Mouse (Mus musculus) ovary, postnatal 10 days (tissue): ENCODE measurements around the gene Olfr987.
"Not testable (repeated sequence)": the region's sequence is repeated elsewhere in the genome, so short reads cannot be mapped to it uniquely, and the experiment has no call there.

Experiments
- DNase-seq: peaks from one replicate; pipeline ENCODE4 v3.0.0; 2022; ENCODE audit warnings: low spot score

Olfr987 gene

GRCm38 (mm10) chr2:85339215-85339614, at the start of gene Olfr987:
Gene Olfr987 (minus strand): TSS chr2:85339315.
- DNase-seq, result not testable (repeated sequence)

GRCm38 (mm10) chr2:85363127-85363526, 24.0 kb upstream of the Olfr987 start, which contains the start of gene Olfr988:
Gene Olfr988 (minus strand): TSS chr2:85363227.
- not testable (repeated sequence) for DNase-seq

- no peak for DNase-seq
These were observed 857 bp upstream of the Olfr987 start for GRCm38 (mm10) chr2:85339972-85340371.

- no peak for DNase-seq
These were observed 20.0 kb downstream of the Olfr987 start for GRCm38 (mm10) chr2:85319106-85319505.

- no peak for DNase-seq
These were observed 53.7 kb downstream of the Olfr987 start for GRCm38 (mm10) chr2:85285406-85285805.

- DNase-seq, result no peak
These were observed 54.5 kb downstream of the Olfr987 start for GRCm38 (mm10) chr2:85284626-85285025.

GRCm38 (mm10) chr2:85283631-85284466, 55.3 kb downstream of the Olfr987 start:
- no peak for DNase-seq

- no peak for DNase-seq
These were observed 58.1 kb downstream of the Olfr987 start for GRCm38 (mm10) chr2:85281023-85281422.
